Mouse (Mus musculus) hematopoietic stem cell, adult 5-6 weeks (primary cell): ENCODE data around the gene Stat3. TPM values are rescaled to one million over a fixed set of nuclear protein-coding genes. Genes with fewer than 3 reads are reported as not detected.

Experiments used
- total RNA-seq: library from RNA; stranded (forward); fragments of 172-1452, 232-1000 nt; gene quantifications from 2 replicates; pipeline ENCODE4 v1.2.3, GENCODE M21; 2017

Gene Stat3
- total RNA-seq, 1 experiment from 2014 or later, result 108 TPM

Other genes starting within 250 kb of the Stat3 start
- 0.20 TPM in 1 of 2 replicates, not detected in the other for gene Zfp385c, start 247.1 kb downstream of the Stat3 start, total RNA-seq
- gene Dhx58, start 235.3 kb downstream of the Stat3 start, total RNA-seq, result 31.1 and 33.1 TPM in 2 replicates
- gene Kat2a, start 227.1 kb downstream of the Stat3 start, total RNA-seq, result 26.1 TPM in 2 replicates
- gene Hspb9, start 225.7 kb downstream of the Stat3 start, total RNA-seq, result not detected in 2 replicates
- gene Rab5c, start 201.3 kb downstream of the Stat3 start, total RNA-seq, result 75.3 and 87.9 TPM in 2 replicates
- gene Kcnh4, start 179.6 kb downstream of the Stat3 start, total RNA-seq, result 0.13 TPM in 1 of 2 replicates, not detected in the other
- not detected in 2 replicates for gene Hcrt, start 176.6 kb downstream of the Stat3 start, total RNA-seq
- 2.4 and 3.3 TPM in 2 replicates for gene Ghdc, start 168.6 kb downstream of the Stat3 start, total RNA-seq
- gene Stat5b, start 88.8 kb downstream of the Stat3 start, total RNA-seq, result 58.8 and 66.2 TPM in 2 replicates
- 48.2 and 54.6 TPM in 2 replicates for gene Stat5a, start 80.2 kb downstream of the Stat3 start, total RNA-seq
- gene Cavin1, start 31.3 kb upstream of the Stat3 start, total RNA-seq, result 9.8 and 13.4 TPM in 2 replicates
- gene Atp6v0a1, start 69.9 kb upstream of the Stat3 start, total RNA-seq, result 7.5 and 32.6 TPM in 2 replicates
- gene Naglu, start 130.5 kb upstream of the Stat3 start, total RNA-seq, result 16.4 and 20.6 TPM in 2 replicates
- not detected in 2 replicates for gene Hsd17b1, start 138.9 kb upstream of the Stat3 start, total RNA-seq
- gene Coasy, start 143.0 kb upstream of the Stat3 start, total RNA-seq, result 20.0 and 21.7 TPM in 2 replicates
- 36.5 and 57.0 TPM in 2 replicates for gene Mlx, start 147.7 kb upstream of the Stat3 start, total RNA-seq
- 34.5 and 60.5 TPM in 2 replicates for gene Psmc3ip, start 155.9 kb upstream of the Stat3 start, total RNA-seq
- 30.9 and 38.8 TPM in 2 replicates for gene Retreg3, start 180.4 kb upstream of the Stat3 start, total RNA-seq
- gene Tubg1, start 180.4 kb upstream of the Stat3 start, total RNA-seq, result 30.0 and 47.4 TPM in 2 replicates
- not detected in 2 replicates for gene Tubg2, start 216.4 kb upstream of the Stat3 start, total RNA-seq
- gene Cntnap1, start 231.0 kb upstream of the Stat3 start, total RNA-seq, result 0.31 TPM in 1 of 2 replicates, not detected in the other
- gene Plekhh3, start 231.8 kb upstream of the Stat3 start, total RNA-seq, result 0.50 TPM in 1 of 2 replicates, not detected in the other
- not detected in 2 replicates for gene Ccr10, start 235.9 kb upstream of the Stat3 start, total RNA-seq